Mouse (Mus musculus): ENCODE measurements around the gene Lgr5. TPM values are rescaled to one million over a fixed set of nuclear protein-coding genes. Genes with fewer than 3 reads are reported as not detected.

The Lgr5 gene
- polyA plus RNA-seq (2015; fragmentation: Nextera tagmentation; extraction: Ambion mirVana) = 4.4 and 4.8 TPM in 2 replicates

DNA sequence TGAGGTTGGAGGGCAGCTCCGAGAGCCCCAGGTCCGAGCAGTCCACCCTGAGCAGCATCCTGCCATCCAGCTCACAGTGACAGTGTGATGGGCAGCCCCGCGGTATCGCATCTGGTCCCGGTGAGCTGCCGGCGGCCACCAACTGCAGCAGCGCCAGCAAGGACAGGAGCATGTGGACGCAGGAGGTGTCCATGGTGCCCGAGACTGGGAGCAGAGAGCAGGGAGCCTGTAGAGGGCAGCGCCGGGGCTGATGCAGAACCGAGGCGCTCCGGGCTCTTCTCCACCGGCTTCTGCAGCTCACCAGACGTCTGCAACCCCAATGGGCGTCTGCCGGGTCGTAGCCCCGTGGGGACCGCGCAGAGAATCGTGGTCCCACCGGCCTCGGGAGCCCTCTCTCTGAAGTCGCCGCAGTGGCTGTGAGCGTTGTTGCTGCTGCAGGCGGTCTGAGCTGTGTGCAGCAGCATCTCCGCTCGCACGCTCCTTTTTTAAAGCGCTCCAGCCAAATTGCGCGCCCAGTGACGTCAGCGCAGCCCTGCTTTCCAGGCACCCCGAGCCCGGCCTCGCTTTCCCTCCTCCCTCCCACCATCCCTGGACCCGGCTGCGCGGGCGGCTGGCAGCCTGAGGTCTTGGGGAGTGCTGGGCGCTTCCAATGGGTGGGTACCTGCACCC, at the start of gene Lgr5:
Gene Lgr5 (minus strand): TSS at position 480 of the 669 bp plus-strand sequence.
- 0 out of 2 replicates have a peak within 1 kb of the TSS, but pooled peaks have one; percentile 18 for H3K27ac ChIP-seq (ENCODE audit: low read length)
- peak; percentile 79 for ATAC-seq (ENCODE audit: insufficient read depth, low FRiP score)
- under 1% methylated on average over 47 of the region's 47 CpGs for WGBS

GRCm38 (mm10) chr10:115626678-115627077, 39.1 kb upstream of the Lgr5 start:
- H3K4me2 ChIP-seq (ENCODE audit: low read depth, low read length) = no peak overlapping the region
- 87% methylated on average over 6 of the region's 6 CpGs for WGBS
- no peaks in the 10 kb centered on the region for H3K9me3 ChIP-seq (replicated peaks; ENCODE audit: control insufficient read depth, low read length)
- no peak overlapping the region for H3K4me3 ChIP-seq (replicated peaks; ENCODE audit: low read length)
- H3K27ac ChIP-seq (ENCODE audit: low read length) = no peak overlapping the region
- no peak overlapping the region for H3K9ac ChIP-seq (ENCODE audit: low read length)
- no peaks in the 10 kb centered on the region for H3K27me3 ChIP-seq (ENCODE audit: control insufficient read depth, insufficient read depth, low read length)
- no peak for ATAC-seq (ENCODE audit: insufficient read depth, low FRiP score)
- H3K36me3 ChIP-seq (ENCODE audit: control insufficient read depth, insufficient read depth, low read length) = no peaks in the 10 kb centered on the region
- no peaks in the 10 kb centered on the region for H3K4me1 ChIP-seq (ENCODE audit: control insufficient read depth, insufficient read depth, low read length)

More for the DNA sequence above, at the start of gene Lgr5:
- no peaks in the 10 kb centered on the region for H3K36me3 ChIP-seq (ENCODE audit: control insufficient read depth, insufficient read depth, low read length)
- no peaks in the 10 kb centered on the region for H3K9me3 ChIP-seq (replicated peaks; ENCODE audit: control insufficient read depth, low read length)
- H3K27me3 ChIP-seq (ENCODE audit: control insufficient read depth, insufficient read depth, low read length) = peaks cover 41% of the 10 kb centered on the region
- peak within 1 kb of the TSS; percentile 55 for H3K9ac ChIP-seq (ENCODE audit: low read length)
- peak within 1 kb of the TSS; percentile 82 for H3K4me2 ChIP-seq (ENCODE audit: low read depth, low read length)
- peaks cover 17% of the 10 kb centered on the region for H3K4me1 ChIP-seq (ENCODE audit: control insufficient read depth, insufficient read depth, low read length)
- peak within 1 kb of the TSS; percentile 54 for H3K4me3 ChIP-seq (replicated peaks; ENCODE audit: low read length)

DNA sequence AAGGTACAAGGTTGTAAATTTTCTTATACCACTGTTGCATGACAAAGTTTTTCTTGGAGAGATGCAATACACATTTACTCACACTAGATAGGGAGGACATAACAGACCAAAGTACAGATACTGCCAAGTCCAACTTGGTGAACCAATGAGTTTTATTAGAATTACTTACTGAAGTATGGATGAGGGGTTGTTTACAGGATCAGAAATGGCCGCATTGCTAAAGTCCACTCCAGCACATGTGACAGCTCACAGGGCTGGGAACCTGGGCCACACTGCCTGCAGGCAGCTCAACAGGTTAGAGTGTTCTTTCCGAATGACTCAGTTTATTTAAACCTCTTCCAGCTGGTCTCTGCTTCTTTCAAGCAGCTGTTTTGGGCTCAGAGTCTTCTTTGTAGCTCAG, 37.4 kb upstream of the Lgr5 start:
- no peaks in the 10 kb centered on the region for H3K27me3 ChIP-seq (ENCODE audit: control insufficient read depth, insufficient read depth, low read length)
- no peak overlapping the region for H3K4me2 ChIP-seq (ENCODE audit: low read depth, low read length)
- H3K4me1 ChIP-seq (ENCODE audit: control insufficient read depth, insufficient read depth, low read length) = no peaks in the 10 kb centered on the region
- no peak overlapping the region for H3K4me3 ChIP-seq (replicated peaks; ENCODE audit: low read length)
- no peak overlapping the region for H3K27ac ChIP-seq (ENCODE audit: low read length)
- H3K9ac ChIP-seq (ENCODE audit: low read length) = no peak overlapping the region
- no peaks in the 10 kb centered on the region for H3K36me3 ChIP-seq (ENCODE audit: control insufficient read depth, insufficient read depth, low read length)
- H3K9me3 ChIP-seq (replicated peaks; ENCODE audit: control insufficient read depth, low read length) = no peaks in the 10 kb centered on the region
- 62% methylated on average over 2 of the region's 2 CpGs for WGBS
- peak; percentile 10; the same call in 1 of the 2 replicates for ATAC-seq (ENCODE audit: insufficient read depth, low FRiP score)

- Histone ChIP-seq H3K27ac (ENCODE audit: low read length) (no peak overlapping the region), H3K4me1 (ENCODE audit: control insufficient read depth, insufficient read depth, low read length) (no peaks in the 10 kb centered on the region), H3K9ac (ENCODE audit: low read length) (no peak overlapping the region), H3K4me3 (replicated peaks; ENCODE audit: low read length) (no peak overlapping the region), H3K9me3 (replicated peaks; ENCODE audit: control insufficient read depth, low read length) (no peaks in the 10 kb centered on the region), H3K4me2 (ENCODE audit: low read depth, low read length) (no peak overlapping the region), H3K27me3 (ENCODE audit: control insufficient read depth, insufficient read depth, low read length) (no peaks in the 10 kb centered on the region), H3K36me3 (ENCODE audit: control insufficient read depth, insufficient read depth, low read length) (no peaks in the 10 kb centered on the region)
- ATAC-seq (ENCODE audit: insufficient read depth, low FRiP score) = no peak
- WGBS = 56% methylated on average over 15 of the region's 15 CpGs
These were observed 36.5 kb upstream of the Lgr5 start for GRCm38 (mm10) chr10:115623956-115624671.

DNA sequence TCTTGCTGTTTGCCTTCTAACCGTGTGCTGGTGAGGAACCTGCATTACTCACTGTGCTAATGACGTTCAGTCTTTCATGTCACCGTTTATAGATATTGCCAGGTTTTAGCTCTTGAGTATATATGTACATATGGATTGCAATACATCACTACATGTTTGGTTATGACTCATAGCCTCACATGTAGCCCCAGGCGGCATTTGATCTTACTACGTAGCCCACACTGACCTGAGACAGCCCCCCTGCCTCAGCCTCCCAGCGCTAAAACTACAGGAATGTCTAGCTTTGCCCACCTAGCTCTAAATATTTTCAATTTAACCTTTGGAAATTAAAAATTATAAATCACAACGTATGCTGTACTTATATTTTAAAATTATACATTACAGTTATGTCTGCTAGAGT, 35.9 kb upstream of the Lgr5 start:
- Histone ChIP-seq H3K27ac (ENCODE audit: low read length) (no peak overlapping the region), H3K27me3 (ENCODE audit: control insufficient read depth, insufficient read depth, low read length) (no peaks in the 10 kb centered on the region), H3K36me3 (ENCODE audit: control insufficient read depth, insufficient read depth, low read length) (no peaks in the 10 kb centered on the region), H3K4me3 (replicated peaks; ENCODE audit: low read length) (no peak overlapping the region), H3K4me2 (ENCODE audit: low read depth, low read length) (no peak overlapping the region), H3K4me1 (ENCODE audit: control insufficient read depth, insufficient read depth, low read length) (no peaks in the 10 kb centered on the region), H3K9me3 (replicated peaks; ENCODE audit: control insufficient read depth, low read length) (no peaks in the 10 kb centered on the region), H3K9ac (ENCODE audit: low read length) (no peak overlapping the region)
- 59% methylated on average over 7 of the region's 7 CpGs for WGBS
- no peak for ATAC-seq (ENCODE audit: insufficient read depth, low FRiP score)

- Histone ChIP-seq H3K4me1 (ENCODE audit: control insufficient read depth, insufficient read depth, low read length) (no peaks in the 10 kb centered on the region), H3K9me3 (replicated peaks; ENCODE audit: control insufficient read depth, low read length) (no peaks in the 10 kb centered on the region), H3K27me3 (ENCODE audit: control insufficient read depth, insufficient read depth, low read length) (no peaks in the 10 kb centered on the region), H3K9ac (ENCODE audit: low read length) (0 out of 2 replicates have a peak overlapping the region, but pooled peaks have one; percentile 14), H3K27ac (ENCODE audit: low read length) (no peak overlapping the region), H3K4me2 (ENCODE audit: low read depth, low read length) (peak overlapping the region; percentile 47), H3K4me3 (replicated peaks; ENCODE audit: low read length) (0 out of 2 replicates have a peak overlapping the region, but pooled peaks have one; percentile 6), H3K36me3 (ENCODE audit: control insufficient read depth, insufficient read depth, low read length) (no peaks in the 10 kb centered on the region)
- ATAC-seq (ENCODE audit: insufficient read depth, low FRiP score) = no peak
- WGBS = 17% methylated on average over 15 of the region's 15 CpGs
These were observed 30.8 kb upstream of the Lgr5 start for GRCm38 (mm10) chr10:115618288-115618856.

GRCm38 (mm10) chr10:115617456-115618287, 30.1 kb upstream of the Lgr5 start:
- peak; percentile 64; the same call in 1 of the 2 replicates for ATAC-seq (ENCODE audit: insufficient read depth, low FRiP score)
- 13% methylated on average over 14 of the region's 15 CpGs for WGBS

DNA sequence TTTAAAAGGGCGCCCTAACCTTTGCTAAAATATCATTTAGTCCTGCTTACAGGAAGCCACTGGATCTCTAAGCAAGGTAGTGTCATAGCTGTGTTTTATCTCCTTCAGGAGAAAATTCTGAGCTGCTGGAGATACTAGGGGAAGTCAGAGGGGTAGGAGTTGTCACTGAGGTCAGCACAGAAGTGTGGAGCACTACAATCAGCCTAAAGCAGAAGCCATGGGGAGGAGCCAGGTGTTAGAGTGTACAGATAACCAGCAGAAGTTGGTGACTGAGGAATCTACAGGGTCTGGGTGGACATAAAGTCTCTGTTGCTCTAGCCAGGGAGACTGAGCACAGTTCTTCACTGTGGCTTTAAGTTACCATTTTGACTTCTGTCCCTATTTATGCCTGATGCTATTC, 8.2 kb upstream of the Lgr5 start:
- no peak overlapping the region for H3K27ac ChIP-seq (ENCODE audit: low read length)
- H3K9me3 ChIP-seq (replicated peaks; ENCODE audit: control insufficient read depth, low read length) = no peaks in the 10 kb centered on the region
- no peak overlapping the region for H3K4me3 ChIP-seq (replicated peaks; ENCODE audit: low read length)
- WGBS = 82% methylated on average over 1 of the region's 1 CpGs
- no peak for ATAC-seq (ENCODE audit: insufficient read depth, low FRiP score)
- H3K27me3 ChIP-seq (ENCODE audit: control insufficient read depth, insufficient read depth, low read length) = 0 out of 2 replicates have a peak, but pooled peaks cover 3% of the 10 kb centered on the region
- no peaks in the 10 kb centered on the region for H3K36me3 ChIP-seq (ENCODE audit: control insufficient read depth, insufficient read depth, low read length)
- no peaks in the 10 kb centered on the region for H3K4me1 ChIP-seq (ENCODE audit: control insufficient read depth, insufficient read depth, low read length)
- H3K4me2 ChIP-seq (ENCODE audit: low read depth, low read length) = no peak overlapping the region
- no peak overlapping the region for H3K9ac ChIP-seq (ENCODE audit: low read length)

More at GRCm38 (mm10) chr10:115617456-115618287, 30.1 kb upstream of the Lgr5 start:
- Histone ChIP-seq H3K9me3 (replicated peaks; ENCODE audit: control insufficient read depth, low read length) (no peaks in the 10 kb centered on the region), H3K4me3 (replicated peaks; ENCODE audit: low read length) (0 out of 2 replicates have a peak overlapping the region, but pooled peaks have one; percentile 6), H3K4me1 (ENCODE audit: control insufficient read depth, insufficient read depth, low read length) (no peaks in the 10 kb centered on the region), H3K27ac (ENCODE audit: low read length) (no peak overlapping the region), H3K27me3 (ENCODE audit: control insufficient read depth, insufficient read depth, low read length) (no peaks in the 10 kb centered on the region), H3K36me3 (ENCODE audit: control insufficient read depth, insufficient read depth, low read length) (no peaks in the 10 kb centered on the region), H3K9ac (ENCODE audit: low read length) (0 out of 2 replicates have a peak overlapping the region, but pooled peaks have one; percentile 14), H3K4me2 (ENCODE audit: low read depth, low read length) (peak overlapping the region; percentile 47)

Data from stomach, embryonic 16.5 days (tissue).